Mouse (Mus musculus): Measurements from ENCODE around the gene Gm20388. TPM values are rescaled to one million over a fixed set of nuclear protein-coding genes. Genes with fewer than 3 reads are reported as not detected.

Gm20388 gene
- polyA plus RNA-seq, 1 experiment from 2014 or later: not detected

- H3K4me1 ChIP-seq: peaks cover 62% of the 10 kb centered on the region
- H3K9ac ChIP-seq: peak overlapping the region; percentile 6; the same call in 1 of the 2 replicates
- no peak overlapping the region for H3K4me2 ChIP-seq
- H3K27me3 ChIP-seq (replicated peaks): peaks cover 13% of the 10 kb centered on the region; the same call in 1 of the 2 replicates
- H3K4me3 ChIP-seq: no peak overlapping the region
- ATAC-seq (ENCODE audit: extremely low read depth, insufficient number of reproducible peaks, low FRiP score, low TSS enrichment): no peak
- H3K36me3 ChIP-seq: no peaks in the 10 kb centered on the region
- WGBS: 61% methylated on average over 5 of the region's 5 CpGs
- 0 out of 2 replicates have a peak overlapping the region, but pooled peaks have one; percentile 20 for H3K27ac ChIP-seq (replicated peaks)
- no peaks in the 10 kb centered on the region for H3K9me3 ChIP-seq
These were observed 3794.7 kb downstream of the Gm20388 start for GRCm38 (mm10) chr8:123705376-123705775.

GRCm38 (mm10) chr8:123707137-123707536 lies 3796.5 kb downstream of the Gm20388 start:
- no peak for ATAC-seq (ENCODE audit: extremely low read depth, insufficient number of reproducible peaks, low FRiP score, low TSS enrichment)
- H3K4me3 ChIP-seq: no peak overlapping the region
- no peaks in the 10 kb centered on the region for H3K9me3 ChIP-seq
- H3K9ac ChIP-seq: no peak overlapping the region
- no peak overlapping the region for H3K4me2 ChIP-seq
- H3K27ac ChIP-seq (replicated peaks): no peak overlapping the region
- H3K36me3 ChIP-seq: no peaks in the 10 kb centered on the region
- WGBS: 80% methylated on average over 16 of the region's 16 CpGs
- peaks cover 13% of the 10 kb centered on the region; the same call in 1 of the 2 replicates for H3K27me3 ChIP-seq (replicated peaks)
- peaks cover 45% of the 10 kb centered on the region for H3K4me1 ChIP-seq

- Histone ChIP-seq H3K9me3 (no peaks in the 10 kb centered on the region), H3K27ac (replicated peaks) (no peak overlapping the region), H3K4me2 (no peak overlapping the region), H3K4me1 (peaks cover 31% of the 10 kb centered on the region), H3K27me3 (replicated peaks) (peaks cover 13% of the 10 kb centered on the region; the same call in 1 of the 2 replicates), H3K4me3 (no peak overlapping the region), H3K36me3 (no peaks in the 10 kb centered on the region), H3K9ac (no peak overlapping the region)
- WGBS: 52% methylated on average over 8 of the region's 8 CpGs
- no peak for ATAC-seq (ENCODE audit: extremely low read depth, insufficient number of reproducible peaks, low FRiP score, low TSS enrichment)
These were observed 3798.1 kb downstream of the Gm20388 start for GRCm38 (mm10) chr8:123708729-123709128.

GRCm38 (mm10) chr8:123710335-123710734 lies 3799.7 kb downstream of the Gm20388 start:
- Histone ChIP-seq H3K36me3 (no peaks in the 10 kb centered on the region), H3K4me1 (peaks cover 26% of the 10 kb centered on the region), H3K4me3 (no peak overlapping the region), H3K27me3 (replicated peaks) (peaks cover 13% of the 10 kb centered on the region; the same call in 1 of the 2 replicates), H3K4me2 (no peak overlapping the region), H3K27ac (replicated peaks) (no peak overlapping the region), H3K9ac (no peak overlapping the region), H3K9me3 (no peaks in the 10 kb centered on the region)
- WGBS: 84% methylated on average over 5 of the region's 5 CpGs
- no peak for ATAC-seq (ENCODE audit: extremely low read depth, insufficient number of reproducible peaks, low FRiP score, low TSS enrichment)

- no peak overlapping the region for H3K4me3 ChIP-seq
- no peak overlapping the region for H3K27ac ChIP-seq (replicated peaks)
- ATAC-seq (ENCODE audit: extremely low read depth, insufficient number of reproducible peaks, low FRiP score, low TSS enrichment): no peak
- no peak overlapping the region for H3K4me2 ChIP-seq
- WGBS: 87% methylated on average over 5 of the region's 5 CpGs
- H3K36me3 ChIP-seq: no peaks in the 10 kb centered on the region
- peaks cover 38% of the 10 kb centered on the region for H3K4me1 ChIP-seq
- H3K27me3 ChIP-seq (replicated peaks): no peaks in the 10 kb centered on the region
- no peaks in the 10 kb centered on the region for H3K9me3 ChIP-seq
- H3K9ac ChIP-seq: no peak overlapping the region
These were observed 3803.8 kb downstream of the Gm20388 start for GRCm38 (mm10) chr8:123714451-123714850.

GRCm38 (mm10) chr8:123715916-123716592 lies 3805.4 kb downstream of the Gm20388 start:
- Histone ChIP-seq H3K27ac (replicated peaks) (peak overlapping the region; percentile 66), H3K4me1 (peaks cover 48% of the 10 kb centered on the region), H3K4me2 (no peak overlapping the region), H3K9ac (no peak overlapping the region), H3K4me3 (no peak overlapping the region), H3K27me3 (replicated peaks) (no peaks in the 10 kb centered on the region), H3K9me3 (no peaks in the 10 kb centered on the region), H3K36me3 (no peaks in the 10 kb centered on the region)
- ATAC-seq (ENCODE audit: extremely low read depth, insufficient number of reproducible peaks, low FRiP score, low TSS enrichment): no peak
- 46% methylated on average over 13 of the region's 13 CpGs for WGBS

GRCm38 (mm10) chr8:123717104-123717503 lies 3806.5 kb downstream of the Gm20388 start:
- no peak for ATAC-seq (ENCODE audit: extremely low read depth, insufficient number of reproducible peaks, low FRiP score, low TSS enrichment)
- no peaks in the 10 kb centered on the region for H3K36me3 ChIP-seq
- peaks cover 51% of the 10 kb centered on the region for H3K4me1 ChIP-seq
- H3K9me3 ChIP-seq: no peaks in the 10 kb centered on the region
- WGBS: 31% methylated on average over 2 of the region's 2 CpGs
- no peak overlapping the region for H3K9ac ChIP-seq
- H3K4me2 ChIP-seq: no peak overlapping the region
- no peak overlapping the region for H3K4me3 ChIP-seq
- peak overlapping the region; percentile 66 for H3K27ac ChIP-seq (replicated peaks)
- H3K27me3 ChIP-seq (replicated peaks): no peaks in the 10 kb centered on the region

- WGBS: 50% methylated on average over 15 of the region's 15 CpGs
- Histone ChIP-seq H3K9me3 (no peaks in the 10 kb centered on the region), H3K36me3 (no peaks in the 10 kb centered on the region), H3K4me1 (peaks cover 58% of the 10 kb centered on the region), H3K4me2 (no peak overlapping the region), H3K4me3 (no peak overlapping the region), H3K27me3 (replicated peaks) (no peaks in the 10 kb centered on the region), H3K9ac (peak overlapping the region; percentile 33; the same call in 1 of the 2 replicates), H3K27ac (replicated peaks) (peak overlapping the region; percentile 91)
- peak; percentile 71 for ATAC-seq (ENCODE audit: extremely low read depth, insufficient number of reproducible peaks, low FRiP score, low TSS enrichment)
These were observed 3807.2 kb downstream of the Gm20388 start for GRCm38 (mm10) chr8:123717516-123718490.

GRCm38 (mm10) chr8:123718752-123719151 lies 3808.1 kb downstream of the Gm20388 start:
- no peaks in the 10 kb centered on the region for H3K9me3 ChIP-seq
- no peaks in the 10 kb centered on the region for H3K36me3 ChIP-seq
- no peaks in the 10 kb centered on the region for H3K27me3 ChIP-seq (replicated peaks)
- no peak overlapping the region for H3K4me2 ChIP-seq
- H3K4me1 ChIP-seq: peaks cover 60% of the 10 kb centered on the region
- WGBS: 83% methylated on average over 2 of the region's 2 CpGs
- no peak overlapping the region for H3K4me3 ChIP-seq
- no peak overlapping the region; the same call in 1 of the 2 replicates for H3K27ac ChIP-seq (replicated peaks)
- ATAC-seq (ENCODE audit: extremely low read depth, insufficient number of reproducible peaks, low FRiP score, low TSS enrichment): no peak
- H3K9ac ChIP-seq: no peak overlapping the region

GRCm38 (mm10) chr8:123719280-123719679 lies 3808.6 kb downstream of the Gm20388 start:
- Histone ChIP-seq H3K36me3 (no peaks in the 10 kb centered on the region), H3K27me3 (replicated peaks) (no peaks in the 10 kb centered on the region), H3K4me2 (no peak overlapping the region), H3K27ac (replicated peaks) (no peak overlapping the region), H3K4me3 (no peak overlapping the region), H3K4me1 (peaks cover 60% of the 10 kb centered on the region), H3K9me3 (no peaks in the 10 kb centered on the region), H3K9ac (no peak overlapping the region)
- ATAC-seq (ENCODE audit: extremely low read depth, insufficient number of reproducible peaks, low FRiP score, low TSS enrichment): no peak
- 63% methylated on average over 6 of the region's 6 CpGs for WGBS

- Histone ChIP-seq H3K36me3 (no peaks in the 10 kb centered on the region), H3K4me1 (peaks cover 60% of the 10 kb centered on the region), H3K27me3 (replicated peaks) (no peaks in the 10 kb centered on the region), H3K9ac (no peak overlapping the region), H3K27ac (replicated peaks) (no peak overlapping the region), H3K9me3 (no peaks in the 10 kb centered on the region), H3K4me2 (no peak overlapping the region), H3K4me3 (no peak overlapping the region)
- ATAC-seq (ENCODE audit: extremely low read depth, insufficient number of reproducible peaks, low FRiP score, low TSS enrichment): no peak
- WGBS: 67% methylated on average over 5 of the region's 5 CpGs
These were observed 3809.2 kb downstream of the Gm20388 start for GRCm38 (mm10) chr8:123719811-123720210.

Data from heart, embryonic 13.5 days (tissue).